Mouse (Mus musculus) ES-E14 (cell line): Measurements from ENCODE around the gene Gpr155. TPM values are rescaled to one million over a fixed set of nuclear protein-coding genes. Genes with fewer than 3 reads are reported as not detected.

Experiments used
- DNase-seq: peaks from one replicate; pipeline ENCODE4 v3.0.0-alpha.2; 2013; ENCODE audit warnings: low read depth, low spot score
- H3K27ac ChIP-seq: 2 replicates; pipeline ENCODE4 v1.5.1; 2012; ENCODE audit warnings: low read depth, mild to moderate bottlenecking, low read length, moderate library complexity, mixed read lengths; ENCODE audit not compliant: poor library complexity, insufficient read depth, severe bottlenecking
- H3K36me3 ChIP-seq: 2 replicates; pipeline ENCODE4 v1.6.1; 2012; ENCODE audit warnings: mild to moderate bottlenecking, low read length, moderate library complexity, mixed read lengths; ENCODE audit not compliant: control insufficient read depth, poor library complexity, insufficient read depth, severe bottlenecking
- H3K4me1 ChIP-seq, 2 experiments: fragments of 150-350 bp in 1 of 2; sonication (generic) in 1 of 2; 2 replicates each; pipeline ENCODE4 v1.6.1; 2012; ENCODE audit warnings: low read length in 2 of 2, mild to moderate bottlenecking in 1 of 2, mixed read lengths in 1 of 2; ENCODE audit not compliant: control insufficient read depth in 2 of 2, insufficient read depth in 2 of 2, poor library complexity in 1 of 2
- H3K4me3 ChIP-seq, 2 experiments: fragments of 150-350 bp in 1 of 2; sonication (generic) in 1 of 2; 2 replicates each; pipeline ENCODE4 v1.5.1; 2012; ENCODE audit warnings: low read length in 2 of 2, low read depth in 1 of 2, mild to moderate bottlenecking in 1 of 2, mixed read lengths in 1 of 2; ENCODE audit not compliant: insufficient read depth in 1 of 2, poor library complexity in 1 of 2, severe bottlenecking in 1 of 2
- H3K9ac ChIP-seq: 2 replicates; pipeline ENCODE4 v1.6.1; 2012; ENCODE audit warnings: low read depth, mild to moderate bottlenecking, low read length, mixed read lengths; ENCODE audit not compliant: poor library complexity, insufficient read depth, severe bottlenecking
- H3K9me3 ChIP-seq: fragments of 150-350 bp; sonication (generic); 2 replicates; pipeline ENCODE4 v1.6.1; 2012; ENCODE audit warnings: low read depth, mild to moderate bottlenecking, low read length; ENCODE audit not compliant: control insufficient read depth, insufficient read depth
- CHD2 ChIP-seq: IDR thresholded peaks from 2 replicates; pipeline ENCODE4 v1.6.1; 2014; ENCODE audit warnings: mild to moderate bottlenecking, low read depth, low read length, inconsistent platforms
- HCFC1 ChIP-seq: IDR thresholded peaks from 2 replicates; pipeline ENCODE4 v1.6.1; 2012; ENCODE audit warnings: low read length, inconsistent platforms, borderline replicate concordance; ENCODE audit not compliant: insufficient read depth
- MAFK ChIP-seq: IDR thresholded peaks from 2 replicates; pipeline ENCODE4 v1.6.1; 2014; ENCODE audit warnings: mild to moderate bottlenecking, low read depth, low read length, inconsistent platforms; ENCODE audit not compliant: insufficient read depth
- ZC3H11A ChIP-seq: IDR thresholded peaks from 2 replicates; pipeline ENCODE4 v1.6.1; 2012; ENCODE audit warnings: low read depth, mild to moderate bottlenecking, inconsistent platforms, low read length, borderline replicate concordance
- ZNF384 ChIP-seq: IDR thresholded peaks from 2 replicates; pipeline ENCODE4 v1.6.1; 2012; ENCODE audit warnings: low read depth, low read length, inconsistent platforms
- in situ Hi-C, 2 experiments: fragments of 600-800 bp; cut with MboI; formaldehyde crosslinking; loops; one replicate each; pipeline ENCODE4 v1.15.1; 2025; ENCODE audit warnings: low sequenced_read_pairs in 2 of 2, inconsistent platforms in 1 of 2; ENCODE audit not compliant: unreplicated experiment in 2 of 2
- total RNA-seq: library from RNA; depleted of rRNA; stranded (reverse); fragments of 300-350 nt; gene quantifications from 2 replicates; pipeline ENCODE4 v1.2.3, GENCODE M21; 2012

Gene Gpr155
- total RNA-seq, 1 experiment, result 2.3 TPM

GRCm38 (mm10) chr2:73335949-73336348, 50.4 kb downstream of the Gpr155 start:
- in situ Hi-C loops, result no loop called here
- no peak for DNase-seq
- Histone ChIP-seq H3K4me3 (no peak overlapping the region), H3K27ac (no peak overlapping the region), H3K4me1 (no peaks in the 10 kb centered on the region), H3K36me3 (no peaks in the 10 kb centered on the region), H3K9me3 (no peaks in the 10 kb centered on the region), H3K9ac (no peak overlapping the region)
- TF ChIP-seq ZNF384 (no peak), CHD2 (no peak), MAFK (no peak), HCFC1 (no peak), ZC3H11A (no peak)

DNA sequence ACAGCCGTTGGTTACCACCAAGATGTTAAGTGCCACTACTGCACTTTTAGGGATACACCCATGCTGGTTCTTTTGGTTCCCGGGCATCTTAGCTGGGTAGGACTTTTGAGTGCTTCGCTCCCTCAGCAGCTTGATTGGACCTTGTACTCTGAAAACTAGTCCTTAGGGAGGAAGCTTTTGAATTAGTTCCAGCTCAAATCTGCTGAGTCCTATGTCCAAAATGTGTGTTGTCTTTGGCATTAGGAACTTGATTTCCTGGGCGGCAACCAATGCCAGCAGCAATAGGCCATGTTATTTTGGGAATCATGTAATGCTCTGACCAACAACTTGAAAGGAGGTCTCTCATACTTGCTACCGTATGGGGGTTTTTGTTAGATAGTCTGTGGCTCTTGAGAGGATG, 60.5 kb downstream of the Gpr155 start:
- H3K36me3 ChIP-seq, result no peaks in the 10 kb centered on the region
- H3K27ac ChIP-seq, result no peak overlapping the region
- H3K4me3 ChIP-seq, result no peak overlapping the region
- H3K9ac ChIP-seq, result no peak overlapping the region
- no peaks in the 10 kb centered on the region for H3K9me3 ChIP-seq
- no peak for TF ChIP-seq HCFC1
- no peak for TF ChIP-seq ZC3H11A
- TF ChIP-seq CHD2, result no peak
- TF ChIP-seq MAFK, result no peak
- no peak for TF ChIP-seq ZNF384
- H3K4me1 ChIP-seq, result peaks cover 0 to 4% of the 10 kb centered on the region in 2 experiments; a peak in 2 of 4 replicates
- in situ Hi-C loops, result no loop called here
- DNase-seq, result no peak

GRCm38 (mm10) chr2:73322991-73323390, 63.4 kb downstream of the Gpr155 start:
- Histone ChIP-seq H3K4me3 (no peak overlapping the region), H3K9ac (no peak overlapping the region), H3K9me3 (no peaks in the 10 kb centered on the region), H3K4me1 (peaks cover 0 to 4% of the 10 kb centered on the region in 2 experiments; a peak in 2 of 4 replicates), H3K27ac (no peak overlapping the region), H3K36me3 (peaks cover 5% of the 10 kb centered on the region)
- in situ Hi-C loops, result no loop called here
- peak; percentile 45 for DNase-seq
- TF ChIP-seq CHD2 (no peak), HCFC1 (no peak), ZC3H11A (no peak), MAFK (no peak), ZNF384 (no peak)

DNA sequence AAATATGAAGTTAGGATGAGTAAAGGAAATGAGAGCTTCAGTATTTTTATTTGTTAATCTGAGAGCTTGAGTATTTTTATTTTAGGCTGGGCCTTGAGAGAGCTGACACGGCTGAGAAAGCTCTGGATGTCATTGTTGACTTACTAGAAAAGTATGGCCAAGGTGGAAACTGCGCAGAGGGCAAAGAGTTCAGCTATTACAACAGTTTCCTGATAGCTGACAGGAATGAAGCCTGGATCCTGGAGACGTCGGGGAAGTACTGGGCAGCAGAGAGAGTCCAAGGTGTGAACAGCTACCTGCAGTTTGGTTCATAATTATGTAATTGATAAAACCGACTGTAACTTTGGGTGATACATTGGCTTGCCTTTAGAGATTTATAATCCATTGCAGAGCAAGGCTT, 67.2 kb downstream of the Gpr155 start:
- no peak for DNase-seq
- Histone ChIP-seq H3K9ac (no peak overlapping the region), H3K27ac (no peak overlapping the region), H3K36me3 (peaks cover 5% of the 10 kb centered on the region), H3K4me1 (peaks cover 0 to 4% of the 10 kb centered on the region in 2 experiments; a peak in 2 of 4 replicates), H3K9me3 (no peaks in the 10 kb centered on the region), H3K4me3 (no peak overlapping the region)
- in situ Hi-C loops, result no loop called here
- TF ChIP-seq ZC3H11A, result no peak
- no peak for TF ChIP-seq ZNF384
- TF ChIP-seq MAFK, result no peak
- TF ChIP-seq CHD2, result no peak

DNA sequence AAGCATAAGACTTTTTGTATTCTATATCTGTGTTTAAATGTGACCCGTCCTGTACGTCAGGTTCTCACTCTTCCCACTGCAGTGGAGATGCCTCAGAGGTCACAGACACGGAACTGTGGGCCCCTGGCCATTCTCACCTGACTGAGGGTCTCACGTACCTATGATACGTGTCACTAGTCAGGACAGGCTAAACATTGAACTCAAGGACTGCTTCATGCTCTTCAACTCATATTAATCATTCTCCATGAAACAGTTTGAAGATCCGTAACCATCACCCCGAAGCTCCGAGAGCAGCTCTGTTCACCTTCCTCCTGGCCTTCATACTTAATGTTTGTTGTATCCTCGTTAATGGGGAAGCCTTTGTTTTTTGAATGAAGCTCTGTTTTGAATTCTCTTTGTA, 68.9 kb downstream of the Gpr155 start:
- H3K9ac ChIP-seq, result no peak overlapping the region
- H3K4me1 ChIP-seq, result no peaks in the 10 kb centered on the region; a peak in 1 of 4 replicates
- no peaks in the 10 kb centered on the region for H3K9me3 ChIP-seq
- peaks cover 5% of the 10 kb centered on the region for H3K36me3 ChIP-seq
- no peak for DNase-seq
- no peak overlapping the region for H3K27ac ChIP-seq
- TF ChIP-seq MAFK (no peak), HCFC1 (no peak), ZC3H11A (no peak), ZNF384 (no peak), CHD2 (no peak)
- in situ Hi-C loops, result no loop called here
- no peak overlapping the region for H3K4me3 ChIP-seq
